Mouse (Mus musculus): ENCODE data around the gene Fgfr2. TPM values are rescaled to one million over a fixed set of nuclear protein-coding genes. Genes with fewer than 3 reads are reported as not detected.

Gene Fgfr2
- polyA plus RNA-seq, 1 experiment from 2014 or later, result 121 TPM

- Histone ChIP-seq H3K27me3 (no peaks in the 10 kb centered on the region), H3K9me3 (no peaks in the 10 kb centered on the region), H3K4me1 (peaks cover 4% of the 10 kb centered on the region; the same call in 1 of the 2 replicates), H3K36me3 (peaks cover 26% of the 10 kb centered on the region), H3K4me2 (replicated peaks) (no peak overlapping the region), H3K9ac (no peak overlapping the region), H3K27ac (no peak overlapping the region), H3K4me3 (no peak overlapping the region)
- 90% methylated on average over 7 of the region's 7 CpGs for WGBS
- ATAC-seq (ENCODE audit: insufficient number of reproducible peaks, insufficient read depth, low FRiP score, low TSS enrichment), result no peak
These were observed 350.0 kb downstream of the Fgfr2 start for GRCm38 (mm10) chr7:132773011-132773705.

- Histone ChIP-seq H3K4me3 (no peak overlapping the region), H3K9ac (no peak overlapping the region), H3K4me1 (peaks cover 10% of the 10 kb centered on the region; the same call in 1 of the 2 replicates), H3K4me2 (replicated peaks) (no peak overlapping the region), H3K36me3 (peaks cover 21% of the 10 kb centered on the region), H3K27ac (no peak overlapping the region), H3K27me3 (no peaks in the 10 kb centered on the region), H3K9me3 (no peaks in the 10 kb centered on the region)
- ATAC-seq (ENCODE audit: insufficient number of reproducible peaks, insufficient read depth, low FRiP score, low TSS enrichment), result no peak
- WGBS, result 80% methylated on average over 5 of the region's 5 CpGs
These were observed 350.7 kb downstream of the Fgfr2 start for GRCm38 (mm10) chr7:132772440-132772839.

- Histone ChIP-seq H3K9ac (no peak overlapping the region), H3K36me3 (peaks cover 8% of the 10 kb centered on the region; the same call in 1 of the 2 replicates), H3K9me3 (no peaks in the 10 kb centered on the region), H3K4me1 (peaks cover 22% of the 10 kb centered on the region), H3K4me2 (replicated peaks) (no peak overlapping the region), H3K27ac (no peak overlapping the region), H3K4me3 (no peak overlapping the region), H3K27me3 (no peaks in the 10 kb centered on the region)
- no peak for ATAC-seq (ENCODE audit: insufficient number of reproducible peaks, insufficient read depth, low FRiP score, low TSS enrichment)
- 72% methylated on average over 12 of the region's 12 CpGs for WGBS
These were observed 354.4 kb downstream of the Fgfr2 start for GRCm38 (mm10) chr7:132768498-132769344.

- Histone ChIP-seq H3K27ac (no peak overlapping the region), H3K36me3 (peaks cover 14% of the 10 kb centered on the region; the same call in 1 of the 2 replicates), H3K9me3 (no peaks in the 10 kb centered on the region), H3K4me3 (no peak overlapping the region), H3K4me1 (peaks cover 22% of the 10 kb centered on the region), H3K4me2 (replicated peaks) (no peak overlapping the region), H3K27me3 (no peaks in the 10 kb centered on the region), H3K9ac (no peak overlapping the region)
- ATAC-seq (ENCODE audit: insufficient number of reproducible peaks, insufficient read depth, low FRiP score, low TSS enrichment), result no peak
- 83% methylated on average over 4 of the region's 4 CpGs for whole genome bisulfite sequencing
These were observed 355.2 kb downstream of the Fgfr2 start for GRCm38 (mm10) chr7:132767999-132768370.

GRCm38 (mm10) chr7:132767233-132767998 lies 355.7 kb downstream of the Fgfr2 start:
- Histone ChIP-seq H3K27ac (peak overlapping the region; percentile 60), H3K4me1 (peaks cover 22% of the 10 kb centered on the region), H3K36me3 (peaks cover 15% of the 10 kb centered on the region; the same call in 1 of the 2 replicates), H3K9me3 (no peaks in the 10 kb centered on the region), H3K27me3 (no peaks in the 10 kb centered on the region), H3K4me3 (no peak overlapping the region), H3K4me2 (replicated peaks) (no peak overlapping the region), H3K9ac (no peak overlapping the region)
- WGBS, result 46% methylated on average over 12 of the region's 12 CpGs
- no peak for ATAC-seq (ENCODE audit: insufficient number of reproducible peaks, insufficient read depth, low FRiP score, low TSS enrichment)

GRCm38 (mm10) chr7:132766235-132766871 lies 356.8 kb downstream of the Fgfr2 start:
- ATAC-seq (ENCODE audit: insufficient number of reproducible peaks, insufficient read depth, low FRiP score, low TSS enrichment), result no peak
- 0 out of 2 replicates have a peak overlapping the region, but pooled peaks have one; percentile 50 for H3K27ac ChIP-seq
- peaks cover 15% of the 10 kb centered on the region; the same call in 1 of the 2 replicates for H3K36me3 ChIP-seq
- no peaks in the 10 kb centered on the region for H3K9me3 ChIP-seq
- H3K27me3 ChIP-seq, result no peaks in the 10 kb centered on the region
- no peak overlapping the region for H3K9ac ChIP-seq
- WGBS, result 80% methylated on average over 11 of the region's 11 CpGs
- peaks cover 22% of the 10 kb centered on the region for H3K4me1 ChIP-seq
- no peak overlapping the region for H3K4me3 ChIP-seq
- no peak overlapping the region for H3K4me2 ChIP-seq (replicated peaks)

- Histone ChIP-seq H3K4me3 (no peak overlapping the region), H3K27ac (no peak overlapping the region), H3K4me1 (peaks cover 22% of the 10 kb centered on the region), H3K27me3 (no peaks in the 10 kb centered on the region), H3K4me2 (replicated peaks) (no peak overlapping the region), H3K36me3 (peaks cover 15% of the 10 kb centered on the region; the same call in 1 of the 2 replicates), H3K9me3 (no peaks in the 10 kb centered on the region), H3K9ac (no peak overlapping the region)
- WGBS, result 72% methylated on average over 3 of the region's 3 CpGs
- ATAC-seq (ENCODE audit: insufficient number of reproducible peaks, insufficient read depth, low FRiP score, low TSS enrichment), result no peak
These were observed 357.4 kb downstream of the Fgfr2 start for GRCm38 (mm10) chr7:132765629-132766186.

GRCm38 (mm10) chr7:132764896-132765491 lies 358.2 kb downstream of the Fgfr2 start:
- Histone ChIP-seq H3K9me3 (no peaks in the 10 kb centered on the region), H3K27ac (no peak overlapping the region), H3K27me3 (no peaks in the 10 kb centered on the region), H3K4me1 (peaks cover 22% of the 10 kb centered on the region), H3K4me2 (replicated peaks) (no peak overlapping the region), H3K36me3 (peaks cover 10% of the 10 kb centered on the region), H3K4me3 (no peak overlapping the region), H3K9ac (no peak overlapping the region)
- WGBS, result 76% methylated on average over 4 of the region's 4 CpGs
- ATAC-seq (ENCODE audit: insufficient number of reproducible peaks, insufficient read depth, low FRiP score, low TSS enrichment), result no peak

GRCm38 (mm10) chr7:132764314-132764713 lies 358.8 kb downstream of the Fgfr2 start:
- no peak overlapping the region for H3K4me3 ChIP-seq
- ATAC-seq (ENCODE audit: insufficient number of reproducible peaks, insufficient read depth, low FRiP score, low TSS enrichment), result no peak
- H3K36me3 ChIP-seq, result peaks cover 16% of the 10 kb centered on the region
- no peaks in the 10 kb centered on the region for H3K27me3 ChIP-seq
- H3K27ac ChIP-seq, result no peak overlapping the region
- H3K9ac ChIP-seq, result no peak overlapping the region
- no peaks in the 10 kb centered on the region for H3K9me3 ChIP-seq
- H3K4me1 ChIP-seq, result peaks cover 22% of the 10 kb centered on the region
- H3K4me2 ChIP-seq (replicated peaks), result no peak overlapping the region
- WGBS, result 93% methylated on average over 4 of the region's 4 CpGs

GRCm38 (mm10) chr7:132763911-132764310 lies 359.2 kb downstream of the Fgfr2 start:
- no peaks in the 10 kb centered on the region for H3K27me3 ChIP-seq
- no peak overlapping the region for H3K9ac ChIP-seq
- H3K27ac ChIP-seq, result no peak overlapping the region
- H3K4me2 ChIP-seq (replicated peaks), result no peak overlapping the region
- peaks cover 17% of the 10 kb centered on the region for H3K36me3 ChIP-seq
- no peak for ATAC-seq (ENCODE audit: insufficient number of reproducible peaks, insufficient read depth, low FRiP score, low TSS enrichment)
- WGBS, result 81% methylated on average over 5 of the region's 5 CpGs
- no peaks in the 10 kb centered on the region for H3K9me3 ChIP-seq
- no peak overlapping the region for H3K4me3 ChIP-seq
- H3K4me1 ChIP-seq, result peaks cover 22% of the 10 kb centered on the region

All from embryonic facial prominence, embryonic 12.5 days (tissue).